Mouse (Mus musculus): ENCODE data around the gene Smim8.
"Not testable (repeated sequence)": the region's sequence is repeated elsewhere in the genome, so short reads cannot be mapped to it uniquely, and the experiment has no call there.

Smim8 gene

DNA sequence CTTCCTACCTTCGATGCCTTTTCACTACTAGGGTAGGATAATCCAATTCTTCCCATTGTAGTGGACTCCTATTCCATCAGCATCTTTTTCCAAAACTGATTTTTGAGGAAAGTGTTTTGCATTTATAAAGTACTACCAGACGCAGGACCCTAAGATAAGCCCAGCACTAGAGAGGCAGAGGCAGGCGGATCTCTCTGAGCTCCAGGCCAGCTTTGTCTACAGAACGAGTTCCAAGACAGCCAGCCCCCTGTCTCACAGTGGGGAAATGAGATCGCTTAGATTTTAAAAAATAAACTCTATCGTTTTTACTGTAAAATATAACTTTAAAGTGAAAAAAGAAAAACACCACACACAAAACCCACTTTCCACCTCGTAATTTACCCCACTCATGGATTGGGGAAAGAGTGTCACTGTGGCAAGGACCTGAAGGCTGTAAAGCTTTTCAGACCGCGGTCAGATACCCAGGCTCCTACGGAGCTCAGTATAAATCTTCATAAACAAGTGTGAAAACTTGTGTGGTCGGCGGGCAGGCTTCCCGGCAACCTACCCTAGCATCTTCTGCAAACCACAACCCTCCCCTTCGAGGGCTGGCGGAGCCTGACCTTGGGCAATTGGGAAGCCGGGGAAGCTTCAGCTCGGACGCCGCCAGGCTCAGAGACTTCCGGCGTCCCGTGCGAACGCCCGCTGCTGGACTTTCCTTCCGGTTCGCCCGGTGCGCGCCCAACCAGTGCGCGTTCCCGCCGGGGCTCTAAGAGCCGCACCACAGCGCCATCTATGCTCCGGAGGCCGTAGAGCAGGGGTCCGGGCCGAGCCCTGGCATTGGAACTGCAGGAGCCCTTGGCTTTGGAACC, at the start of gene Smim8:
Gene Smim8 (minus strand): TSS at position 747 of the 851 bp plus-strand sequence.
- DNase-seq (ENCODE audit: low spot score in 2 of 2) = peak; percentile 87

DNA sequence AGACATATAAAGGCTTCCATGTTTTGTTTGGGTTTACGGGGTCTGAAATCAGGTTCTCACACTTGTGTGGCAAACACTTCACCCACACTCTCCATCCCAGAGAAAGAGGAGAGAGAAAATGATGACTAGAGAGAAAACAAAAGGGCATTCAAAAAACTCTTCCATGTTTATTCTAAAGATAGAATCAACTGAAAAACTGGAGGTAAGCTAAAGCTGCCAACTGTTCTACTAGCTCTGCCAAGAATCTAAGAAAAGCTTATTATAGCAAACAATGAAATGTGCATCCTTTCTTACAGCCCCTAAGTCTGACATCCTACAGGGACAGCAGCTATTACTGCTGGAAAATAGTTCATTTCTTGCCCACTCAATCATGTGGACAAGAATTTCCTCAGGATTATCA, 45.7 kb upstream of the Smim8 start:
- no peak for DNase-seq (ENCODE audit: low spot score in 2 of 2)

DNA sequence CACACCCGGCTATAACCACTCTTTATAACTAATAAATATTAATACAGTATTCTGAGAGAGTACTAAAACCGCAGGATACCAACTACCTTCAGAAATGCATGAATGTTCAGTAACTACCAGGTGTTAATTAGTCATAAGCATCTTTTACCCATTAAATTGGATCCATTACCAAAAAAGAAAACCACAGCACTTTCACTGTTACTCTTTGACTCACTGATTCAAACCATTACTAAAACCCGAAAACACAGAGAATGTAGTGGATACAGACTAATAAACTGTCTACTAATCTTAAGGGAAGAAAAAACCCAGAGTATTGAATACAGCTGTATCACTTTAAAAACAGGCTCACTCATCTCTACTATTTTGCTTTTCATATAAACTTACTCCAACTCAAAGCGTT, 41.7 kb upstream of the Smim8 start:
- DNase-seq (ENCODE audit: low spot score in 2 of 2) = no peak

DNA sequence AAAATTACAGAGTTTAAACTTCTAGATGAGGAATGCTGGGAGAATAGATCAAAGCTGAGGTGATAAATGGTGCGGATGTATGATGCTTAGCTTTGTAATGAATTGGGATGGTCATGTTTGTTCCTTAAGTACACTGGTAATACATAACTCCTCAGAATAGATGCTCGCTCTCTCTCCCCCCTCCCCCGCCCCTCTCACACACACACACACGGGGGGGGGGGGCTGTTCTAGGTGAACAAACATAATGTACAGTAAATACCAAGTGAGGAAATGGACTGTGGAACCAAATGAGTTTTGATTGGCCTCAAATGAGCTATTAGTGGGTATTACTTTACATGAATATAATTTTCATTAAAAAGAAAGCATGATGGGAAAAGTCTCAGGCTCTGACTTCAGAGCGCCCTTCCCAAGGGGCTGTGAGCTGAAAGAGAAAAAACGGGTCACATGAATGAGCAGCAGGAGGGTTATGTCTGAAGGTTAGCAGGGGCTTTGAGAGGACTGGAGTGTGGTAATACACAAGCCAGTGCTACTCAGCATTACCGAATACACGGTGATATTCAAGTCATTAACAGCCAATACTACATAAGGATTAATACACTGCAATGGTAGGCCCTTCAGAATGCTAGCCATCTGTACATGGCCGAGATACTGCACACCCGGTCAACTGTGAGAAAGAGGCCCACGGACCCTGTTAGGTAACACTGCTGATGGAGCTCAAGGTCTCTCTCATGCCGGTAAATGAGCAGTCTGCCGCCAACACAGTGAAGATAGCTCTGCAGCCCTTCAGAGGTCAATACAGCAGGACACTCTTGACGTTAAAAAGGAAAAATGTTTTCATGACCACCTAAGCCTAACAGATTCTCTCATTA, 23.2 kb upstream of the Smim8 start:
- DNase-seq (ENCODE audit: low spot score in 2 of 2) = no peak

GRCm38 (mm10) chr4:34798005-34798404, 19.8 kb upstream of the Smim8 start:
- DNase-seq (ENCODE audit: low spot score in 2 of 2) = no peak

DNA sequence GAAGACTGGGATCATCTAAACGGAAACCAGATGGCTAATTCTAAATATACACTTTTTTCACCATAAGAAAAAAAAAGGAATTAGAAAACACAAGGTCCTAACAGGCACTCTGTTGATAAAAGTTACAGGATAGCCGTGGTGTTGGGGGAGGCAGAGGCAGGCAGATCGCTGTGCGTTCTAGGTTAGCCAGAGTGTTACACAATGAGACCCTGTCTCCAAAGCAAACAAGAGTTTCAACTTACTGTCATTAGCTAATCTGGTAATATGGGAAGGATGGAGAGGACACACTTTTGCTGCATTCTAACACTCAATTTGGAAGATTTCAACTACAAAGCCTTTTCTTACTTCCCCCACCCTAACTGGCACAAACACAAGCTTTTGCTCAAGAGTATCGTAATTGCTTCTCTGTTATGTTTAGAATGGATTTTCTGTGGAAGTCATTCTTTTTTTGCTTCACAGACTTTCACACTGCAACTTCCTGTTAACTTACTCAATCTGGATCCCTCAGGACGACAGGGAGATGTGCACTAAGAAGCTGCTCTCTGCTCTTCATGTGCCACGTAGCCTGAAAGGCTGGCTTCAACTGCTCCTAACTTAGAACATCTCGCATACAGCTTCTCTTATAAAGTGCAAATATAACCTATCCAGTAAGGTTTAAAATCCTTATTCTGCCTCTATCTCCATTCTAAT, 19.2 kb upstream of the Smim8 start:
- DNase-seq (ENCODE audit: low spot score in 2 of 2) = no peak

- no peak for DNase-seq (ENCODE audit: low spot score in 2 of 2)
These were observed 18.1 kb upstream of the Smim8 start for GRCm38 (mm10) chr4:34796294-34796693.

DNA sequence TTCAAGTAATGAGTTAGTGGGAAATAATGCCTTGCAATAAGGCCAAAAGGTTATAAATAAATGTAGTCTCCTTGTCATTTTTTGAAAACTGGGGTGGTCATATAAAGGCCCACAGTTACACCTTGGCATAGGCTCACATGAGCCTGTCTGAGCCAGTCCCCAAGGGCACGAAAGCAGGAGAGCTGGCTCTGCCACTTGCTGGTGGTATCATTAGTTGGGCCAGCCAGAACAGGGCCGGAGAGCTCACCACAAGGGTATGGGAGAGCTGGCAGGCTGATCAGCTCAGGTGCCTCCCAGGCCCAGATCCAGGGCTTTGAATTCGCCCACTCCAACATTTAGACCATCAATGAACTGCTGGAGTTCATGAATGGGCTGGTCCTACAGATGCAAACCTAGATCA, 8.3 kb upstream of the Smim8 start:
- DNase-seq (ENCODE audit: low spot score in 2 of 2) = no peak

- DNase-seq (ENCODE audit: low spot score in 2 of 2) = no peak
These were observed 7.4 kb upstream of the Smim8 start for GRCm38 (mm10) chr4:34785646-34786045.

DNA sequence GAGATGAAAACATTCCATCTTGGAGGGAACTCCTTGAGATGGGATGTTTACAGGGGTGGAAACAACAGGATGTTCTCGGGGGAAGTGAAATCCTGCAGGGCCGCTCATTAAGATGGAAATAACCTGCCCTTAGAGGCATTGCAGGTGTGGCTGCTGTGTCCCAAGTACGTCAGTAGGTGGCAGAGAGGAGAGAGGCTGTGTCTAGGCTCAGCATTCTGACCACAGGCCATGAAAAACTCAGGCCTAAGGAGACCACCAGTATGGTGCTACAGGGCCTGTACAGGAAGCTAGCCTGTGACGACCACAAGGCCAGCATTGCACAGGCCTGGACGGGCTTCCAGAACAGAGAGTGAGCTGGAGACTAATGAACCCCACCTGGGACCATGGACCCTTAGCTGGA, 6.6 kb upstream of the Smim8 start:
- DNase-seq (ENCODE audit: low spot score in 2 of 2) = no peak

GRCm38 (mm10) chr4:34782730-34783129, 4.5 kb upstream of the Smim8 start:
- no peak for DNase-seq (ENCODE audit: low spot score in 2 of 2)

DNA sequence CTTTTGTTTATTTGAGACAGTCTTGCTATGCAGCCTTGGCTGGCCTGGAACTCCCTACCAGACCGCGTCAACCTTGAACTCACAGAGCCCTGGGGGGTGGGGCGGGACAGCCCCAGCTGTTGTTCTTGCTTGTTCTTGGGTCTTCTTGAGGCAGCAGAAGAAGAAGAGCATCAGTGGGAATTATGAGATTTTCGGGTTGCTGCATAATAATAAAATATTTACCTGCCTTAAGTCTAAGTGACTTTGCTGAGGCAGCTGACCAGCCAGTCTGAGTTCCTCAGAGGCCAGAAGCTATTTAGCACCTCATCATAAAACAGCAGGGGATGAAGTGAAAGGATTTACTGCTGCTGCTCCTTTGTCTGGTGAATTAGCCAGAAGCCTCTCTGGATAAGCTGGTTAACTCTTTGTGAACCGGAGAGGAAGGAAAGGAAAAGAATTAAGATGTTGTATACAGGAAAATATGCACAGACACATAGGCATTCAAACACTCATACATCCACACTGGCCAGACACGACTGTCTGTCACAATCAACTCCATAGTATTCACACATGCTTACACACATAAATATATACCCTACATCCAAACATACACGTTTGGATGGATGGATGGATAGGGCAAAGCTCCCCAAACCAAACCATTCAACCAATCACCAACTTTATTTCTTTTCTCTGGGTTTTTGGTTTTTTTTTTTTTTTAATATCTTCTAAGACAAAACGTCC, 6.4 kb downstream of the Smim8 start:
- no peak for DNase-seq (ENCODE audit: low spot score in 2 of 2)

DNA sequence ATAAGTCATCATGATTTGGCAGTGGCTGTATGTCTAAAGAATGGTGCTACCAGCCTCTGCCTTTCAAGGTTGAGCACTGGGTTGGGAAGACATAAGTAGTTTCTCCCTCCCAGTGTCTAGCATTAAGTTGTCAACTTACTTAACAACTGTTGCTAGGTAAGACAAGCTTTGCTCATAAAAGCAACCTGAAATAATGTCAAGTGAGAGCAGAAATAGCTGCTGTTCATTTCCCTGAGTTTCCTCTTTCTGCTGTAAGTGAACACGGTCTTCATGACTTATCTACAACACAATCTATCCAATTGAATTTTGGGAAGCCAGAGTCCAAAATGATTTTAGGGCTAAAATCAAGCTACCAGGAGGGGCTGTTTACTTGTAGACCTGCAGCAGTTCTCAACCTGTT, 22.1 kb downstream of the Smim8 start, which contains the start of gene Gm136:
Gene Gm136 (minus strand): TSS at position 101 of the 400 bp plus-strand sequence.
- no peak for DNase-seq (ENCODE audit: low spot score in 2 of 2)

- DNase-seq (ENCODE audit: low spot score in 2 of 2) = no peak
These were observed 29.0 kb downstream of the Smim8 start for GRCm38 (mm10) chr4:34749236-34749635.

- DNase-seq (ENCODE audit: low spot score in 2 of 2) = no peak
These were observed 43.8 kb downstream of the Smim8 start for GRCm38 (mm10) chr4:34734461-34734860.

GRCm38 (mm10) chr4:34733415-34733814, 44.8 kb downstream of the Smim8 start:
- DNase-seq (ENCODE audit: low spot score in 2 of 2) = not testable (repeated sequence)

GRCm38 (mm10) chr4:34729851-34730341, 48.3 kb downstream of the Smim8 start, which contains the start of gene Cfap206:
TSS of gene Cfap206 (minus strand) at chr4:34730206.
- DNase-seq (ENCODE audit: low spot score in 2 of 2) = peak in 1 of 2 experiments; percentile 9

GRCm38 (mm10) chr4:34725710-34726109, 52.5 kb downstream of the Smim8 start:
- DNase-seq (ENCODE audit: low spot score in 2 of 2) = not testable (repeated sequence)

DNA sequence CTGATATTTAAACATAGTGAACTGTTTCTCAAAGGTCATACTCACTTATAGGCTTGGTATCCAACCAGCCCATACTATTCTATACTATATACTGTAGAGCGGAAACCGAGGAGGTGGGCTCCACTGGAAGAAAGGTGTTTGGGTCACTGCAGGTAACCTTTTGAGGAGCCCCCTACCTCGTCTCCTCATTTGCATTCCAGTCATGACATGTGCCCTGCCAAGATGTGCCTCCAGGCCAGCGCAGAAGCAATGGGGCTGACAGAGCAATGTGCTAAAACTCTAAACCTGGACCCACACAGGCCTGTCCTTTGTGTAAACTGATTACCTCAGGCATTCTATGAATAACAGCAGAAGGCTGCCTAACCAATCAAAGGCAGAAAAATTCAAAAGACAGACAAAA, 53.9 kb downstream of the Smim8 start:
- no peak for DNase-seq (ENCODE audit: low spot score in 2 of 2)

DNA sequence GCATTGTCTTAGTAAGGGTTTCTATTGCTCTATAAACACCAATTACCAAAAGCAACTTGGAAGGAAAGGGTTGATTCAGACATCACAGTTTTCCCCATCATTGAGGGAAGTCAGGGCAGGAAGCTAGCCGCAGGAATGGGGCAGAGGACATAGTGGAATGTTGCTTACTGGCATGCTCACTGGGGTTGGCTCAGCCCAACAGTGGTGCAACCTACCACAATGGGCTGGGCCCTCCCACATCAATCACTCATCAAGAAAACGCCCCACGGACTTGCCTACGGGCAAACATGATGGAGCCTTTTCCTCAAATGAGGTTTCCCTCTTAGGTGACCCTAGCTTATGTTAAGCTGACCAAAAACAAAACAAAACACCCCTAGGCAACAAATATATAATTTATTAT, 55.0 kb downstream of the Smim8 start:
- no peak for DNase-seq (ENCODE audit: low spot score in 2 of 2)
